Mouse (Mus musculus) kidney, adult 18-20 months (tissue): Measurements from ENCODE around the gene Gm21292.
"Not testable (repeated sequence)": the region's sequence is repeated elsewhere in the genome, so short reads cannot be mapped to it uniquely, and the experiment has no call there.

Experiments
- DNase-seq: peaks from one replicate; pipeline ENCODE4 v3.0.0; 2021

The Gm21292 gene

GRCm38 (mm10) chrY:9133824-9134223 lies at the start of gene Gm21292:
Gm21292 (minus strand) TSS chrY:9133924.
- DNase-seq: not testable (repeated sequence)
